Comparison of ENCODE assay signal across 9 mouse cellular contexts in the genomic region with DNA sequence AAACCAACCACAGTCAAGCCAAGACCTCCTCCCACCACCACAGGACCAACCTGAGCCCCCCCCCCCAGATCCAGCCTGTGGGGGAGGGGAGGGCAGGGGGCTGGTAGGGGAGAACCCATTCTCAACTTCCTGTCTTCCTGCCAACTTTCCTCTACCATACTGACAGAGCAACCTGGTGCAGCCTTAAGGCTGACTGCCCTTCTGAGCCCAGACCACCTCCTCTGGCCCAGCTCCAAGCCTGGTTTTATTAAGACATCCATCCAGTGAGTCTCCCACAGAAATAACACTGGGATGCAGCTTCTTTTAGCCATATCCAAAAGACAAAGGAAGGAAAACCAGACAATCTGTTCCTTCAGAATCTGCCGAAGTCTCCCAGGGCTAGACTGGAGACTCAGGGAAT.
"Had no signal": no experiment of that assay in that cellular context is flagged by ENCODE, and none has a peak within 500 bp of the region (broad histone marks: within the 10 kb centered on the region; RNA-seq: fewer than 3 reads in every experiment).

No protein-coding gene starts in this region.

- H3K9me3 ChIP-seq: limb, embryonic 15.5 days; liver, embryonic 12.5 days had no signal

- H3K27me3 ChIP-seq: limb, embryonic 15.5 days; liver, embryonic 12.5 days had no signal

- H3K9ac ChIP-seq: limb, embryonic 15.5 days; liver, embryonic 12.5 days; lung, embryonic 14.5 days had no signal

- DNase-seq: kidney, adult 18-20 months; right cerebral cortex, adult 18-20 months; right cerebral cortex, postnatal 25 days; thymus, postnatal 4 days had no signal

- H3K4me3 ChIP-seq: limb, embryonic 15.5 days; liver, embryonic 12.5 days had no signal

- H3K36me3 ChIP-seq: limb, embryonic 15.5 days; liver, embryonic 12.5 days had no signal

- H3K4me1 ChIP-seq: limb, embryonic 15.5 days; liver, embryonic 12.5 days had no signal

- ATAC-seq: liver, embryonic 12.5 days had no signal

- H3K27ac ChIP-seq: limb, embryonic 15.5 days; liver, embryonic 12.5 days; stomach, postnatal 0 days had no signal

- H3K4me2 ChIP-seq: limb, embryonic 15.5 days; liver, embryonic 12.5 days; lung, embryonic 14.5 days; midbrain, embryonic 11.5 days had no signal
